Mouse (Mus musculus): ENCODE results near the gene Dclre1a.

DNA sequence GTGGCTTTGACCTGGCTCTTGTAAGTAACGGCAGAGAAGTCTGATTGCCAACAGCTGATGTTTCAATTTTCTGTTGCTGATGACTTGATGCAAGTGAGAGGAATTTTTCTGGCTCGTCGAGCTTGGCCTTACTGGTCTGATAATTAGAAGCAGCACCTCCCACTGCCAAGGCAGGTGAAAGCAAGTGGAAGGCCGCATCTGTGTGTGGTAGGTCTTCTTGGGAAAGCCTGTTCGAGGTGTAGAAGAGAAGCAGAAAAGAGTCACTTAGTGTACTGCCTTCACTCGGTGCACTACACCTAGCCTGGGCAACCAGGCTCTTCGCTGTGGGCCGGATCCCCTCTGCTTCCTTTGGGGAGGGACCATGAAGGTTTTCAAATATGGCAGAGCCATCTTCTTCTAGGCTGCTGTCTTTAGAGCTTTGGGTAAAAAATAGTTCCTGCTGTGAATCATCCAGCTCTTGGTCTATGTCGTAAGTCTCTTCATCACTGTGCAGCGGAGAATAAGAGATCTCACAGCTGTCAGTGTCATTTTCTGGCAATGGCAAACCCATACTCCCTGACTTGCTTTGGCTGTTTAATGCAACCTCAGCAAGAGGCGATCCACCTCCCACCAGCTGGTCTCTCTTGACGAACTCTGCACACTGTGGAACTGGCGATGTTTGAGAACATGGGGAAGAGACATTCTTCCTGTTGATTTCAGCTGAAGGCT is 3.2 kb downstream of the Dclre1a start:
- TF ChIP-seq NELFE (IDR thresholded peaks at IDR 0.05; ENCODE audit: low read depth, low read length), result no peak
- no peak for TF ChIP-seq GABPA (IDR thresholded peaks at IDR 0.05; ENCODE audit: low read depth, low read length)
